ENCODE assay signal across 11 mouse cellular contexts in the genomic region with DNA sequence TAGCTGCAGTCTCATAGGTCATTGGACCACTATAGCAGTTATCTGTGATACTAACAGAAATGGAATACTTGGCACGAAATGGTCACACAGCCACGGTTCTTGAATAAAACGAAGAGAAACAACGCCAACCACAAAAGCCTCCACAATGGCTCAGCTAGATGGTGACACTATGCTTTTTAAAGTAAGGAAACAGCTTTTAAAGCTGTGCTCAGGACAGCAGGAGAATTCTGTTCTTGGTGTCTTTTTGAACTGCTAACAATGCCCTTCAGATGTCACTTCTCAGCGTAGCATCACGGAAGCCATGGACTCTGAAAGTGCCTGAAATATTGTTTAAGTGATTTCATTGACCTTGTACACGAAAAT.
DNase-seq lines count a peak whose midpoint lies in the region; ATAC-seq lines count a peak whose summit lies in the region.
"Had no signal": no experiment of that assay in that cellular context is flagged by ENCODE, and none has a peak within 500 bp of the region (broad histone marks: within the 10 kb centered on the region; RNA-seq: fewer than 3 reads in every experiment).

No protein-coding gene starts in this region.

- H3K27me3 ChIP-seq in kidney, embryonic 15.5 days: no peaks in the 10 kb centered on the region
- no peaks in the 10 kb centered on the region for H3K27me3 ChIP-seq in forebrain, embryonic 13.5 days
- H3K27me3 ChIP-seq in hindbrain, embryonic 16.5 days (replicated peaks; ENCODE audit: control insufficient read depth, insufficient read depth, low read length): no peaks in the 10 kb centered on the region
- H3K27me3 ChIP-seq in neural tube, embryonic 13.5 days: no peaks in the 10 kb centered on the region

- no peaks in the 10 kb centered on the region for H3K9me3 ChIP-seq in kidney, embryonic 15.5 days (replicated peaks)
- no peaks in the 10 kb centered on the region for H3K9me3 ChIP-seq in forebrain, embryonic 13.5 days (replicated peaks)
- H3K9me3 ChIP-seq in hindbrain, embryonic 16.5 days (ENCODE audit: control insufficient read depth, low read length): no peaks in the 10 kb centered on the region
- H3K9me3 ChIP-seq in neural tube, embryonic 13.5 days: no peaks in the 10 kb centered on the region

- 0 out of 2 replicates have a peak overlapping the region, but pooled peaks have one; percentile 17 for H3K4me3 ChIP-seq in kidney, embryonic 15.5 days (replicated peaks)
- H3K4me3 ChIP-seq in forebrain, embryonic 13.5 days: 0 out of 2 replicates have a peak overlapping the region, but pooled peaks have one; percentile 2
- peak overlapping the region; percentile 27 for H3K4me3 ChIP-seq in hindbrain, embryonic 16.5 days (ENCODE audit: low read length)
- no peak overlapping the region for H3K4me3 ChIP-seq in neural tube, embryonic 13.5 days

- 63% methylated on average over 7 of the region's 7 CpGs for WGBS in kidney, embryonic 15.5 days
- 14% methylated on average over 7 of the region's 7 CpGs for WGBS in forebrain, embryonic 13.5 days
- WGBS in hindbrain, embryonic 16.5 days: 15% methylated on average over 7 of the region's 7 CpGs
- WGBS in neural tube, embryonic 13.5 days: 21% methylated on average over 7 of the region's 7 CpGs

- H3K27ac ChIP-seq in kidney, embryonic 15.5 days: no peak overlapping the region
- H3K27ac ChIP-seq in forebrain, embryonic 13.5 days: peak overlapping the region; percentile 86
- H3K27ac ChIP-seq in hindbrain, embryonic 16.5 days (ENCODE audit: low read depth, low read length): 0 out of 2 replicates have a peak overlapping the region, but pooled peaks have one; percentile 23
- no peak overlapping the region for H3K27ac ChIP-seq in neural tube, embryonic 13.5 days (replicated peaks)

- H3K9ac ChIP-seq in kidney, embryonic 15.5 days: no peak overlapping the region
- 0 out of 2 replicates have a peak overlapping the region, but pooled peaks have one; percentile 18 for H3K9ac ChIP-seq in forebrain, embryonic 13.5 days
- no peak overlapping the region; the same call in 1 of the 2 replicates for H3K9ac ChIP-seq in hindbrain, embryonic 16.5 days (ENCODE audit: low read depth, low read length)
- 0 out of 2 replicates have a peak overlapping the region, but pooled peaks have one; percentile 38 for H3K9ac ChIP-seq in neural tube, embryonic 13.5 days
- H3K9ac ChIP-seq: liver, postnatal 0 days had no signal

- H3K4me1 ChIP-seq in kidney, embryonic 15.5 days: peaks cover 8% of the 10 kb centered on the region
- H3K4me1 ChIP-seq in forebrain, embryonic 13.5 days: peaks cover 24% of the 10 kb centered on the region
- peaks cover 10% of the 10 kb centered on the region for H3K4me1 ChIP-seq in hindbrain, embryonic 16.5 days (ENCODE audit: control insufficient read depth, insufficient read depth, low read depth, low read length)
- peaks cover 18% of the 10 kb centered on the region for H3K4me1 ChIP-seq in neural tube, embryonic 13.5 days (replicated peaks)

- H3K4me2 ChIP-seq in kidney, embryonic 15.5 days: peak overlapping the region; percentile 54
- peak overlapping the region; percentile 53 for H3K4me2 ChIP-seq in forebrain, embryonic 13.5 days
- peak overlapping the region; percentile 57 for H3K4me2 ChIP-seq in hindbrain, embryonic 16.5 days (ENCODE audit: low read length)
- peak overlapping the region; percentile 44 for H3K4me2 ChIP-seq in neural tube, embryonic 13.5 days

- ATAC-seq in kidney, embryonic 15.5 days (replicated peaks; ENCODE audit: low FRiP score): no peak
- ATAC-seq in forebrain, embryonic 13.5 days: no peak; the same call in 1 of the 2 replicates
- ATAC-seq in hindbrain, embryonic 16.5 days: no peak
- no peak for ATAC-seq in neural tube, embryonic 13.5 days (ENCODE audit: low read depth)
- no peak for ATAC-seq in erythroblast, adult 5-6 weeks (replicated peaks; ENCODE audit: low FRiP score, poor library complexity, severe bottlenecking)
- ATAC-seq: liver, postnatal 0 days had no signal

- no peak for DNase-seq in kidney, postnatal 4 days
- DNase-seq in left cerebral cortex, postnatal 4 days: no peak
- DNase-seq: heart, postnatal 10 days; kidney, adult 18-20 months; liver, postnatal 0 days; thymus, adult 2 months had no signal

- H3K36me3 ChIP-seq in kidney, embryonic 15.5 days: no peaks in the 10 kb centered on the region
- no peaks in the 10 kb centered on the region for H3K36me3 ChIP-seq in forebrain, embryonic 13.5 days (ENCODE audit: poor library complexity, severe bottlenecking)
- no peaks in the 10 kb centered on the region for H3K36me3 ChIP-seq in hindbrain, embryonic 16.5 days (ENCODE audit: control insufficient read depth, insufficient read depth, low read length)
- H3K36me3 ChIP-seq in neural tube, embryonic 13.5 days: no peaks in the 10 kb centered on the region

- intact Hi-C loops in left cerebral cortex, postnatal 4 days (cut with DNase I): no loop called here

Comparison
In these comparisons a context has a peak if more than half of its experiments do, and no peak if none do; other contexts are left out.
1. H3K27ac ChIP-seq: peak in forebrain, embryonic 13.5 days (single experiment) and hindbrain, embryonic 16.5 days (single experiment); none in kidney, embryonic 15.5 days (single experiment) and neural tube, embryonic 13.5 days (single experiment).
2. H3K9ac ChIP-seq: peak in forebrain, embryonic 13.5 days (single experiment) and neural tube, embryonic 13.5 days (single experiment); none in kidney, embryonic 15.5 days (single experiment) and hindbrain, embryonic 16.5 days (single experiment).
3. Peak in every context shown above with its lines, with median percentiles within 50 percentile points of each other: H3K4me2 ChIP-seq.